Mouse (Mus musculus) gonadal fat pad, adult 2 months (tissue): Measurements from ENCODE around the gene Mctp2. TPM values are rescaled to one million over a fixed set of nuclear protein-coding genes. Genes with fewer than 3 reads are reported as not detected.
A peak's percentile ranks its signal among the peaks of the same experiment; 100 is the strongest.

Experiments used
- DNase-seq: peaks from one replicate; pipeline ENCODE4 v3.0.0-alpha.2; 2012; ENCODE audit warnings: low read depth
- polyA plus RNA-seq: library from polyadenylated mRNA; depleted of rRNA; stranded (reverse); fragments of >200 nt; gene quantifications from 2 replicates; pipeline ENCODE4 v1.2.3, GENCODE M21; 2012

The Mctp2 gene
- polyA plus RNA-seq, 1 experiment: 1.3 TPM

- DNase-seq: no peak
Measured at GRCm38 (mm10) chr7:72096433-72096832, 210.0 kb downstream of the Mctp2 start.

- no peak for DNase-seq
Measured at GRCm38 (mm10) chr7:72089463-72090175, 216.8 kb downstream of the Mctp2 start.

GRCm38 (mm10) chr7:72080705-72081104, 225.7 kb downstream of the Mctp2 start:
- no peak for DNase-seq

- DNase-seq: peak; percentile 20
Measured at GRCm38 (mm10) chr7:72078896-72079295, 227.5 kb downstream of the Mctp2 start.

- DNase-seq: no peak
Measured at GRCm38 (mm10) chr7:72071418-72072184, 234.8 kb downstream of the Mctp2 start.

- DNase-seq: no peak
Measured at GRCm38 (mm10) chr7:72068454-72068853, 238.0 kb downstream of the Mctp2 start.

- DNase-seq: no peak
Measured at GRCm38 (mm10) chr7:72066352-72066751, 240.1 kb downstream of the Mctp2 start.

- no peak for DNase-seq
Measured at GRCm38 (mm10) chr7:72051759-72052158, 254.6 kb downstream of the Mctp2 start.

GRCm38 (mm10) chr7:72047588-72048585, 258.5 kb downstream of the Mctp2 start:
- DNase-seq: no peak
